Mouse (Mus musculus) lung, postnatal 0 days (tissue): ENCODE results near the gene Acbd3.

ENCODE experiments used
- CTCF ChIP-seq: IDR thresholded peaks from 2 replicates; pipeline ENCODE4 v1.5.1; 2016; ENCODE audit warnings: antibody characterized with exemption, mild to moderate bottlenecking
- EP300 ChIP-seq: IDR thresholded peaks from 2 replicates; pipeline ENCODE4 v1.6.1; 2016; ENCODE audit warnings: antibody characterized with exemption, mild to moderate bottlenecking, control low read depth

DNA sequence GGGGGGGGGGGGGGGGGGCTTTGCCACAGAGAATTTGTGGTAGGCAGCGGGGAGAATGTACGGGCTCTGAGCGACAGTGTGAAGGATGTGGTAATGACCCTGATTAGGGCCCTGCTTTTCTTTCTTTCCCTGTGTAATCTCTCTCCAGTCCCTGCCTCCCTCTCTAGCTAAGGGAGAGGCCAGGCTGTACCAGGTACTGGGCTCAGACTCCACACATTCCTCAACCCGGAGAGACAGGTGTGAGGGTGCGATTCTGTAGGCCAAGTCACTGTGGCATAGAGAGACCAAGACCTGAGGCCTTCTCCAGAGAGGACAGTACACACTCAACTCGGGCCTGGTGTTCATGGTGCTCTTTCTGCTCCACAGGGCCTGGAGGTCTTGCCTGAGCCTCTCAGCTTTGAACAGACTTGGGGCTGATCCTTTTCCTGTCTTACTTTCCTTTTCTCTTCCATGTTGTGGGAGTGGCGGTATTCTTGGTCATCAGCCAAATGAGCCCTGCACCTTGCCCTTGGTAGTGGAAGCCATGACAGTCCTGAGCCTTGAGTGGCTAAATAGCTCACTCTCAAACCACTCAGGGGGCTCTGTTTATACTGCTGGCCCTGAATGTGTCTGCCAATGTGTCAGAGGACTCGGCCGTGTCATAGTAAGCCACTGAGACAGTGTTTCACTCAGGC is 57.2 kb downstream of the Acbd3 start:
- TF ChIP-seq CTCF (no peak), EP300 (no peak)
